Mouse (Mus musculus): ENCODE results near the gene Ift88. TPM values are rescaled to one million over a fixed set of nuclear protein-coding genes. Genes with fewer than 3 reads are reported as not detected.

Gene Ift88
- polyA plus RNA-seq, 1 experiment from 2014 or later, result 10.8 TPM

- DNase-seq (ENCODE audit: low spot score) (peak; percentile 70), ATAC-seq (replicated peaks; ENCODE audit: low FRiP score, low read depth) (peak; percentile 18; the same call in 1 of the 2 replicates)
- Histone ChIP-seq H3K9me3 (replicated peaks; ENCODE audit: low read length) (no peaks in the 10 kb centered on the region), H3K36me3 (ENCODE audit: insufficient read depth, low read length) (no peaks in the 10 kb centered on the region), H3K27ac (peak overlapping the region; percentile 74), H3K4me2 (ENCODE audit: low read length) (peak overlapping the region; percentile 67), H3K4me3 (replicated peaks; ENCODE audit: low read depth, low read length) (peak overlapping the region; percentile 55), H3K27me3 (ENCODE audit: insufficient read depth, low read length) (no peaks in the 10 kb centered on the region), H3K4me1 (replicated peaks; ENCODE audit: insufficient read depth, low read length) (no peaks in the 10 kb centered on the region), H3K9ac (ENCODE audit: low read depth, low read length) (peak overlapping the region; percentile 36)
- no peak for TF ChIP-seq CTCF (IDR thresholded peaks at IDR 0.05; ENCODE audit: low read depth)
- 7% methylated on average over 13 of the region's 13 CpGs for WGBS
Measured at GRCm38 (mm10) chr14:57398813-57399427, 24.9 kb upstream of the Ift88 start.

GRCm38 (mm10) chr14:57402815-57403214, 21.0 kb upstream of the Ift88 start:
- Histone ChIP-seq H3K9me3 (replicated peaks; ENCODE audit: low read length) (no peaks in the 10 kb centered on the region), H3K4me1 (replicated peaks; ENCODE audit: insufficient read depth, low read length) (no peaks in the 10 kb centered on the region), H3K27me3 (ENCODE audit: insufficient read depth, low read length) (no peaks in the 10 kb centered on the region), H3K4me2 (ENCODE audit: low read length) (no peak overlapping the region), H3K27ac (no peak overlapping the region), H3K4me3 (replicated peaks; ENCODE audit: low read depth, low read length) (no peak overlapping the region), H3K36me3 (ENCODE audit: insufficient read depth, low read length) (no peaks in the 10 kb centered on the region), H3K9ac (ENCODE audit: low read depth, low read length) (no peak overlapping the region)
- no peak for TF ChIP-seq CTCF (IDR thresholded peaks at IDR 0.05; ENCODE audit: low read depth)
- ATAC-seq (replicated peaks; ENCODE audit: low FRiP score, low read depth), result no peak
- DNase-seq (ENCODE audit: low spot score), result no peak

GRCm38 (mm10) chr14:57407039-57407987, 16.5 kb upstream of the Ift88 start:
- no peaks in the 10 kb centered on the region for H3K4me1 ChIP-seq (replicated peaks; ENCODE audit: insufficient read depth, low read length)
- DNase-seq (ENCODE audit: low spot score) (peak; percentile 90), ATAC-seq (replicated peaks; ENCODE audit: low FRiP score, low read depth) (peak; percentile 96)
- no peak overlapping the region for H3K4me3 ChIP-seq (replicated peaks; ENCODE audit: low read depth, low read length)
- no peaks in the 10 kb centered on the region for H3K27me3 ChIP-seq (ENCODE audit: insufficient read depth, low read length)
- 5% methylated on average over 12 of the region's 12 CpGs for WGBS
- TF ChIP-seq CTCF (IDR thresholded peaks at IDR 0.05; ENCODE audit: low read depth), result peak; percentile 68
- H3K9ac ChIP-seq (ENCODE audit: low read depth, low read length), result no peak overlapping the region
- H3K36me3 ChIP-seq (ENCODE audit: insufficient read depth, low read length), result no peaks in the 10 kb centered on the region
- peak overlapping the region; percentile 36; the same call in 1 of the 2 replicates for H3K27ac ChIP-seq
- peak overlapping the region; percentile 37; the same call in 1 of the 2 replicates for H3K4me2 ChIP-seq (ENCODE audit: low read length)
- no peaks in the 10 kb centered on the region for H3K9me3 ChIP-seq (replicated peaks; ENCODE audit: low read length)

- Histone ChIP-seq H3K36me3 (ENCODE audit: insufficient read depth, low read length) (no peaks in the 10 kb centered on the region), H3K27ac (no peak overlapping the region), H3K9me3 (replicated peaks; ENCODE audit: low read length) (no peaks in the 10 kb centered on the region), H3K4me1 (replicated peaks; ENCODE audit: insufficient read depth, low read length) (no peaks in the 10 kb centered on the region), H3K9ac (ENCODE audit: low read depth, low read length) (no peak overlapping the region), H3K27me3 (ENCODE audit: insufficient read depth, low read length) (no peaks in the 10 kb centered on the region), H3K4me3 (replicated peaks; ENCODE audit: low read depth, low read length) (no peak overlapping the region), H3K4me2 (ENCODE audit: low read length) (no peak overlapping the region)
- whole genome bisulfite sequencing, result 82% methylated on average over 8 of the region's 8 CpGs
- no peak for TF ChIP-seq CTCF (IDR thresholded peaks at IDR 0.05; ENCODE audit: low read depth)
- DNase-seq (ENCODE audit: low spot score) (no peak), ATAC-seq (replicated peaks; ENCODE audit: low FRiP score, low read depth) (no peak)
Measured at GRCm38 (mm10) chr14:57408100-57408499, 15.8 kb upstream of the Ift88 start.

GRCm38 (mm10) chr14:57409106-57409505, 14.8 kb upstream of the Ift88 start:
- no peak overlapping the region for H3K4me2 ChIP-seq (ENCODE audit: low read length)
- WGBS, result 9% methylated on average over 6 of the region's 6 CpGs
- no peak overlapping the region for H3K4me3 ChIP-seq (replicated peaks; ENCODE audit: low read depth, low read length)
- H3K9ac ChIP-seq (ENCODE audit: low read depth, low read length), result no peak overlapping the region
- no peak overlapping the region for H3K27ac ChIP-seq
- H3K4me1 ChIP-seq (replicated peaks; ENCODE audit: insufficient read depth, low read length), result no peaks in the 10 kb centered on the region
- ATAC-seq (replicated peaks; ENCODE audit: low FRiP score, low read depth) (no peak), DNase-seq (ENCODE audit: low spot score) (peak; percentile 60)
- H3K36me3 ChIP-seq (ENCODE audit: insufficient read depth, low read length), result no peaks in the 10 kb centered on the region
- H3K27me3 ChIP-seq (ENCODE audit: insufficient read depth, low read length), result no peaks in the 10 kb centered on the region
- H3K9me3 ChIP-seq (replicated peaks; ENCODE audit: low read length), result no peaks in the 10 kb centered on the region
- TF ChIP-seq CTCF (IDR thresholded peaks at IDR 0.05; ENCODE audit: low read depth), result peak; percentile 43; the same call in 1 of the 2 replicates

- H3K9ac ChIP-seq (ENCODE audit: low read depth, low read length), result no peak overlapping the region
- H3K9me3 ChIP-seq (replicated peaks; ENCODE audit: low read length), result no peaks in the 10 kb centered on the region
- ATAC-seq (replicated peaks; ENCODE audit: low FRiP score, low read depth) (no peak), DNase-seq (ENCODE audit: low spot score) (no peak)
- H3K4me3 ChIP-seq (replicated peaks; ENCODE audit: low read depth, low read length), result no peak overlapping the region
- H3K27me3 ChIP-seq (ENCODE audit: insufficient read depth, low read length), result no peaks in the 10 kb centered on the region
- no peak overlapping the region for H3K27ac ChIP-seq
- H3K36me3 ChIP-seq (ENCODE audit: insufficient read depth, low read length), result no peaks in the 10 kb centered on the region
- no peak overlapping the region for H3K4me2 ChIP-seq (ENCODE audit: low read length)
- no peaks in the 10 kb centered on the region for H3K4me1 ChIP-seq (replicated peaks; ENCODE audit: insufficient read depth, low read length)
- WGBS, result 60% methylated on average over 7 of the region's 7 CpGs
- TF ChIP-seq CTCF (IDR thresholded peaks at IDR 0.05; ENCODE audit: low read depth), result no peak
Measured at GRCm38 (mm10) chr14:57412166-57412565, 11.7 kb upstream of the Ift88 start.
